Mouse (Mus musculus) G1E-ER4 (cell line): ENCODE results near the gene Hsp90ab1. TPM values are rescaled to one million over a fixed set of nuclear protein-coding genes. Genes with fewer than 3 reads are reported as not detected.

Experiments
- GATA1 ChIP-seq: IDR thresholded peaks from one replicate; pipeline ENCODE4 v1.8.0; 2012; ENCODE audit warnings: low read length, inconsistent platforms
- polyA plus RNA-seq: library from polyadenylated mRNA; stranded (reverse); fragments of >175 nt; gene quantifications from 2 replicates; pipeline ENCODE4 v1.2.3, GENCODE M21; 2012

The Hsp90ab1 gene
- polyA plus RNA-seq, 1 experiment: 319 TPM

DNA sequence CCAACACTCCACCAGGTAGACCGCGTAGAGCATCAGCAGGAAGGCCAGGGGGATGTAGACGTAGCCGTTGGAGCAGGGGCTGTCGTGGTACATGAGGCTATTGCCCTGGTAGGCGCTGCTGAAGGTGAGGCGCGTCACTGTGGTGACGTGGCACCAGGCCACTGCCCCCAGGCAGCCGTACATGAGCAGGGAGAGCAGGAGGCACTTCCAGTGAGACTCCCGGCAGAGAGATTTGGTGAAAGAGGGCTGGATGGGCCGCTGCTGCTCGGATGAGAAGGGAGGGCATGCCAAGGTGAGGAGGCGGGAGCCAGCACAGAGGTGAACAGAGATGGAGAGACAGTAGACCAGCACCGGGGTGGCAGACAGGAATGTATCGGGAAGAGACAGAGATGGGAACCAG lies 26.1 kb downstream of the Hsp90ab1 start:
- TF ChIP-seq GATA1: no peak

DNA sequence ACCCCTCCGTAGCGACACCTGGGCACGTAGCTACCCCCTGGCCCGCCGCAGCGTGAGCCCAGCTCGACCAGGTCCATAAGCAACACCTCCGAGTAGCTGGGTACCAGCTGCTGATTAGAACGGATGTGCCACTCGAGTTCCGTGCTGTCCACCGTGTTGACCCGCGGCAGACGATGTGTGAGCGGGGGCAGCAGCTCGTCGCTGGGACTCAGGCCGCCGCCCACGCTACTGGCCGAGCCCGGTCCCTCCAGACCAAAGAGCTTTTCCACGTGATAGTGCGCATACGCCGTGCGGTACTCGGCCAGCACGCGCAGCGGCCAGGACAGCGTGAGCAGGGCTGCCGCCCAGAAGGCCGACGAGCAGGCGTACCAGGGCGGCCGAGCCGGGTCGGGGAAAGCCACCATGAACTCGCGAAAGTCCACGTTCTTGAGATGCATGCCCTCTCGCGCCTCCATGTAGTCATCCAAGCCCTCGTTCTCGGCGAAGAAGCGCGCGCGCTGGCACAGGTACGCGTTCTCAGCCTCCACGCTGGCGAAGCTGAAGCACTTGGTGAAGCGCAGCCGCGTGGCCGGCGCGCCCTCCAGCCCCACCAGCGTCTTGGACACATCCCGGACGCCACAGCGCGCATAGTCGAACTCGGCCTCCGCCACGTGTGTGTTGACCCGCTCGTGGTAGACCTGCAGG lies 27.7 kb downstream of the Hsp90ab1 start:
- TF ChIP-seq GATA1: no peak

DNA sequence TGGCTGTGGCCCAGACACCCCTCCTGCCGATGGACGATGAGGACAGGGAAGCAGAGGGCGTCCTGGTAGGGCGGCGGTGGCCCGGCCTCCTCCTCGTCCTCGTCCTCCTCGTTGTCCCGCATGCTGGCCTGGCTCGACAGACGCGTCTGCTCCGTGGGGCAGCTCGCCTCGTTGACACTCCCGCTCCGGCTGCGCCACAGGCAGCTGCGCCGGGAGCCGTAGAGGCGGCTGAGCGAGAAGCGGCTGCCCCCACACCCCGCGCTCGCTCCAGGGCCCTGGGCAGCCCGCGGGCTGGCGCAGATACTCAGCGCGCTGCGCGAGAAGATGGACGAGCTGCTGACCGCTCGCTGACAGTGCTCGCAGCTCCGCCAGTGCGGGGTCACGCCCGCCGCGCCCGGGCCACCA lies 28.2 kb downstream of the Hsp90ab1 start:
- no peak for TF ChIP-seq GATA1

DNA sequence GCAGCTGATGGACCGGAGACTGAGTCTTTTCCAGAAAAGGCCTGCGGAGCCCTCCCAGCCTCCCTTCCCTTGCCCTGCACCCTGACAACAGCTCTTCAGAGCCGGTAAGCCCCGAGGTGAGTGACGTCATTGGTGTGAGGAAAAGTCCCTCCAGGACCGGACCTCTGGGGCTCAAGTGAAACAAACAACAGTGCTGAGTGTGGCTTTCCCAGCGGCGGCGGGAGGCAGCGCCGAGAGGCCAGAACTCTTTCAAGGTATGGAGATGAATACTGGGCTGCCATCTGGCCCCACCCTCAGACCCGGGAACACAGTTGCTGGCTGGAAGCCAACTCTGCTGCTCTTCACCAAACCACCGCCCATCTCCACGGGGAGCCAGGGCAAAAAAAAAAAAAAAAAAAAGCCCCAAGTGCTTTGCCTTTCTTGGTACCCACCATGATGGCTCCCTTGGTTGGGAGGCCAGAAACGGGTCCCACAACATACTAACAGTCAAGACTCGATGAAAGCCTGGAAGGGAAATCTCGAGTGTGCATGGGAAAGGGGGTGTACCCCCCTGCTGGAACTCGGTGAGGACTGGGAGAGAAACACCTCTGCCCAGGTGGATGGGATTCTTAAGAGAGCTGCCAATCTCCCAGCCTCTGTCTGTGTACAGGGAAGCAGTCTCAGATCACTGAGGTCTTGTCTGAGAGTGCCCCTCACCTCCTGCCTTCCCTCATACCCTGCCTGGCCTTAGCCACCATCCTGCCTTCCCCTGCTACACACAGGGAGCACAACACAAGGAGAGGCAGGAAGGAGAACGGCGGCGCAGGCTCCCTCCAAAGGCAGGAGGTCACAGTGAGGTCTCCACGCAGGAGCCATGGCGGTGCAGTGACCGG lies 28.8 kb downstream of the Hsp90ab1 start:
- no peak for TF ChIP-seq GATA1

DNA sequence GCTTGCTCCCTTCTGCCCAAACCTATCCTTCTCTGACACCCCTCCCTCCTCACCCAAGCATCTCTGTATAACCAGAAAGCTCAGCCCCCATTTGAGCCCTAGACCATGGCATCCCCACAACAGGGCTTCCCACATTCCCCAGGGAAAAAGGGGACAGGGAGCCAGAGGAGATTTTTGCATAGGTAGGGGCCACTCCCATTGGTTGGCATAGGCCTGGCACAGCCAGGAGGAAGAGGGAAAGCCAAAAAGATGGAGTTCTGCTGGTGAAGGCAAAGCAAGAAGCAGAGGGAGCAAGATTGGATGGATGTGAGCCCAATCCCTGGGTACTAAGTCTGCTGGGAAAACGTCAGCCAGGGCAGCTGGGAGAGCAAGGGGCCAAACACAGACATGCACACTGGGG lies 30.0 kb downstream of the Hsp90ab1 start:
- TF ChIP-seq GATA1: no peak

DNA sequence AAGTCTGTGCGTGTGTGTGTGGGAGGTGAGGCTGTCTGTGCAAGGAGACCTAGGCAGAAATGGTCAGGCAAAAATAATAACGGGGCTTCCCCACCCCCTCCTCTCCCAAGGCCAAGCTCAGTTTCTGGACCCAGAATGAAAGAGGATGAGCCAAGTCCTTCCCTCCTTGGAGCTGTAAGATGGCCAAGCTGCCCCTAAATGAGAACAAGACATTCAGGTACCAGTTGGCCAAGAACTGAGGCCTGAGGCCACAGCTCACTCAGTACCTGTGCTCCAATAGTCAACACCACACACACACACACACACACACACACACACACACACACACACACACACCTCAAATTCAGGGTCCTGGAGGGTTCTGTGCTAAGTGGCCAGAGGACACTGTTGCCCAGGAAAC lies 30.4 kb downstream of the Hsp90ab1 start:
- no peak for TF ChIP-seq GATA1

DNA sequence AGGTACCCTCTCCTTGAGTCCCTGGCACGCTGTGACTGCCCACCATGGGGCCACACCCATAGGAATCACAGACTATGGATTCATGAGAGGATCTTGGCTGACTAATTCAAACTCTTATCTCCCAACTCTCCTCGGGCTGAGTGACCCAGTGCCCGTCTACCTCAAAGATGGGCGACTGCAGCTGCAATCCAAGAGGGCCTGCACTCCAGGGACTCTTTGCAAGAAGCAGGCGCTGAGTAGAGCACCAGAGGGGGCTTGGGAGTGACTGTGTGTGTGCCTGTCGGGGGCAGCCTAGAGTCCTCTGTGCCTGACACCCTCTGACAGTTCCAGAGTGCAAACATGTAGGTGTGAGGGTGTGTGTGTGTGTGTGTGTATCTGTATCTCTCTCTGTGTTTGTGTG lies 30.9 kb downstream of the Hsp90ab1 start:
- no peak for TF ChIP-seq GATA1

DNA sequence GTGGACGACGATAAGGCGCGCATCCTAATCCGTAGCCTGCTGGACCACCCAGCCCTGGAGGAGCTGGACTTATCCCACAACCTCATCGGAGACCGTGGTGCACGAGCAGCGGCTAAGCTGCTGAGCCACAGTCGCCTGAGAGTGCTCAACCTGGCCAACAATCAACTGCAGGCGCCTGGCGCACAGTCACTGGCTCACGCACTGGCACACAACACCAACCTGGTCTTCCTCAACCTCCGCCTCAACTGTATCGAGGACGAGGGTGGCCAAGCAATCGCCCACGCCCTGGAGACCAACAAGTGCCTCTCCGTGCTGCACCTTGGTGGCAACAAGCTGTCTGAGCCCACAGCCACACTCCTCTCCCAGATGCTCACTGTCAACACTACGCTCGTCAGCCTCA lies 33.4 kb downstream of the Hsp90ab1 start:
- no peak for TF ChIP-seq GATA1

DNA sequence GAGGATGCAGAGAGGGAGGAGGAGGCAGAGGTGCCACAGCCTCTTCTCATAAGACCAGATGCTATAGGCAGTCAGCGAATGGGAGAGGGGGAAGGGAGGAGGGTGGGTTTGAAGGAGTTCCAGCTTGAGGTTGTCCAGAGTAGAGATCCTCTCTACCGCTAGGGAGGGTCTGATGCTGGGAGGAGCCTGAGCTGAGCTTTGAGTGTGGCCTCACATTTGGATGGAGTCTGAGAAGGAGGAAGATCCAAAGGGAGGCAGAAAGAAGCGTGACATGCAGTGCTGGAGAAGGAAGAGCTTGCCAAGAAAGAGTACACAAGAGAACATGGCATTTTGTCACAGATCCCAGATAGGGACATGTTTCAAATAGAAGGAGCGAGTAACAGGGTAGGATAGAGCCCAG lies 34.7 kb downstream of the Hsp90ab1 start:
- TF ChIP-seq GATA1: no peak

DNA sequence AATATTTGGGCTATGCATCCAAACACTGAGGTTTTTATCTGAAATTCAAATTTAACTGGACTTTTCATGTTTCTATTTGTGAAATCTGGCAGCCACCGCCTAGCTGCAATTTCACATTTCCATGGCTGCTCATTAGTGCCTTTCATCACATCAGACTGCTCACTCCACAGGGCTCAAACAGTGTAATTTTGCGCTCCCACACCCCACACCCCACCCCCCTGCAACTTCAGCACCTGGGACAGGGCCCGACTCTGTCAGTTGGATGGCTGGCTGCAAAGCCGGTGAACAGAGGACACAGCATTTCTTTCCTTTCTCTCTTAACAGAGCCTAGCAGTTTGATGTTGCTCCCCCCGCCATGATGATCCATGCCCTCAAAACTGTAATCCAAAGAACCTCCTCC lies 36.8 kb downstream of the Hsp90ab1 start:
- TF ChIP-seq GATA1: no peak

DNA sequence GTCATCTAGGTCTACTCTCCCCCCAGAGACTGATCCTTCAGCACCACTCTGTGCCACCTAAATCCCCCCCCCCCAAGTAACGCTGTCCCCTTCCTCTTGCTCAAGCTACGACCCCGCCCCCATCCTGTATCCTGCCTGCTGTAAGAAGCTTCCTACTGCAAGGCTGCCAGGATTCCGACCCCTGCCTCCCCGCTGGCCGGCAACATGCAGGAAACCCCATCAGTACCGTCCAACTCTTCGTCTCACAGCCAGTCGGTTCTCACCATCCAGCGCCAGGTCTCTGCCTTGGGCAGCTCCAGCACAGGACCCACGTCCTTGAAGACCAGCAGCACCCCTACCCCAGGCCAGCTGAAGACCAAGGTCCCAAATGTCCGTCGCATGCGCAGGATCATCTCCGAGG lies 40.2 kb downstream of the Hsp90ab1 start:
- TF ChIP-seq GATA1: no peak

DNA sequence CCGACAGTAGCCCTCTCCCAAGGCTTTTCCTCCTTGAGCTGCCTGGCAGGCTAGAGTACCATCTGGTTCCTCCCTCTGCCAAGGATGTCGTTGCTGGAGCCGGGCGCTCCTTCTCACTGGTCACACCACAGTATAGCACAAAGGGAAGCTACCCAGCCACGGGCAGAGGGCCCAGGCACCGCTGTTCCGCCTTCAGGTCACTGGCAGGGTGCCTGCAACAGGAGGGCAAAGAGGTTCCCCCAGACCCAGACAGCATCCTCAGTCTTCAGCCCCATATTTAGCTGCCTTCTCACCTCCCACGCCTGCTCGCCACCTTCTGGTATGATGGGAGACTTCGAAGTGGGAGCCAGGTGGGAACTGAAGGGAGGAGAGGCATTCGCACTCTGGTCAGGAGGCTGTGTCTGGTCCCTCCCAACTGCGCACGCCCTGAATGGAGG lies 42.7 kb downstream of the Hsp90ab1 start:
- no peak for TF ChIP-seq GATA1

DNA sequence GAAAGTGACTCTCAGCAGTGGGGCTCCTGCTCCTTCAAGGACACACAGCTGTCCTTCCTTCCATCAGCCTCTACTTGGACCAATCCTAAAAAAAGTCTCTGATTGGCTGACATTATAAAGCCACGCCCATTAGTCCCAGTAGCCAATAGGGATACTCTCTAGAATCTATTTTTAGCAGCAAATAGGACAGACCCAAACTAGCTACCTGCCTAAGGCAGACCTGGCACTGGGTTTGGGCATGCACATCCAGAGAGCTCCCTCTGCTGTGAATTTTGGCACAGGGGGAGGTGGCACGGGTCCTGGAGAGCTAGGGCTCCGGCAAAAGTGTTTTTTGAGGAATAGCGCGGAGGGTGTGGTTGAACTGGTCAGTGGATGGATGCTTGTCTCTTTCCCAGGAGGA lies 46.5 kb downstream of the Hsp90ab1 start:
- no peak for TF ChIP-seq GATA1

DNA sequence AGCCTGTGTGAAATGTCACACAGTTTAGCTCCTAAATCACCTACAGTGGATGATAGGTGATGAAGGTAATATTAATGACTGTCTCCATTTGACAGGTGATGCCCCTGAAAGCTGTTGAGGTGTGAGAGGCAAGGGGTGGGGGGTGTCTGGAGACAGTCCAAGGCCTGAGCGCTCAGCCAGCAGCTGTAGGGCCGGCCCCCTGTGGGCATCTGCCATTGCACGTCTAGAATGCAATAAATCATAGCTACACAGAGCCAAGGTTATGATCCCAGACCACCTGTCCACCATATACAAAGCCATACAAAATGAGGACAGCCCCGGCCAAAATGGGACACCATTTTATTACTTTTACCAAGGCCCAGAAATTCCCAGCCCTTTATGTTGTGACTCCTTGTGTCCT lies 48.1 kb downstream of the Hsp90ab1 start:
- TF ChIP-seq GATA1: no peak

DNA sequence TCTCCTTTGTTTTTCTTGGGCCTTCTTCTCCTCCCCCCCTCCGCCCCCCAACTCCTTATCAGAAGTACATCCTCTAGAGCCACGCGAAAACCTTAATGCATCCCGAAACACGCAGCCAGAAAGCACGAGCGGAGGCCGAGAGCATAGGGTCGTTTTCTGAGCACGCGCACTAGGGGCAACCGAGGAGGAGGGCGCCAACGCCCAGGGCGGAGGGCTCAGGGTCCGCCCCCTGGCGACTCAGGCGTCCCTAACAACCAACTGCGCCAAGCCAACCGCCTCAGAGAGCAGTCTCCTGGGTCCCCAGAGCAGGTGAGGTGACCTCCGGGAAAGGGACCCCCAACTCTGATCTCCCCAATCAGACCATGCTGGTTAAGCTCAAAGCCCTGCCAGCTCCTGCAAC lies 49.8 kb downstream of the Hsp90ab1 start, which contains the start of gene Tcte1:
Gene Tcte1 (plus strand): TSS at position 172 of the 400 bp plus-strand sequence.
- no peak for TF ChIP-seq GATA1

DNA sequence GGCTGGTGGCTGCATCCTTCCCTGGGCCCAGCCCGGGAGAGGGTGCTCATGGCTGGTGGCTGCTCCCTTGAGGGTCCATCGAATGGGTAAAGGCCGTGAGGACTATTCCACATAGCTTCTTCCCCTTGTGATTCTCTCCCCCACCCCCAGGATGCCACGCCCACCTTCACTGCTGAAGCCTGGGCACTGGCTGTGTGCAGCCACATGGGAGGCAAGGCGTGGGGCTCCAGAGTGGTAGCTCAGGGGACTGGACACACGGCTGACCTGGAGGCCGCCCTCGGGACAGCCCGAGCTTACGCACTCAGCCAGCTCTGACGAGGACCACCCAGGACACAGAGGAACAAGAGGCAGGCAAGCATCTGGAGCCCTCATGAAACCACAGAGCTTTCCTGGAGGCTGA lies 52.9 kb downstream of the Hsp90ab1 start:
- TF ChIP-seq GATA1: no peak
